Mouse (Mus musculus) ovary, postnatal 36 days (tissue): ENCODE results near the gene Srgap3.

Experiments
- DNase-seq: peaks from one replicate; pipeline ENCODE4 v3.0.0; 2022; ENCODE audit warnings: low spot score, mixed read lengths

Gene Srgap3

DNA sequence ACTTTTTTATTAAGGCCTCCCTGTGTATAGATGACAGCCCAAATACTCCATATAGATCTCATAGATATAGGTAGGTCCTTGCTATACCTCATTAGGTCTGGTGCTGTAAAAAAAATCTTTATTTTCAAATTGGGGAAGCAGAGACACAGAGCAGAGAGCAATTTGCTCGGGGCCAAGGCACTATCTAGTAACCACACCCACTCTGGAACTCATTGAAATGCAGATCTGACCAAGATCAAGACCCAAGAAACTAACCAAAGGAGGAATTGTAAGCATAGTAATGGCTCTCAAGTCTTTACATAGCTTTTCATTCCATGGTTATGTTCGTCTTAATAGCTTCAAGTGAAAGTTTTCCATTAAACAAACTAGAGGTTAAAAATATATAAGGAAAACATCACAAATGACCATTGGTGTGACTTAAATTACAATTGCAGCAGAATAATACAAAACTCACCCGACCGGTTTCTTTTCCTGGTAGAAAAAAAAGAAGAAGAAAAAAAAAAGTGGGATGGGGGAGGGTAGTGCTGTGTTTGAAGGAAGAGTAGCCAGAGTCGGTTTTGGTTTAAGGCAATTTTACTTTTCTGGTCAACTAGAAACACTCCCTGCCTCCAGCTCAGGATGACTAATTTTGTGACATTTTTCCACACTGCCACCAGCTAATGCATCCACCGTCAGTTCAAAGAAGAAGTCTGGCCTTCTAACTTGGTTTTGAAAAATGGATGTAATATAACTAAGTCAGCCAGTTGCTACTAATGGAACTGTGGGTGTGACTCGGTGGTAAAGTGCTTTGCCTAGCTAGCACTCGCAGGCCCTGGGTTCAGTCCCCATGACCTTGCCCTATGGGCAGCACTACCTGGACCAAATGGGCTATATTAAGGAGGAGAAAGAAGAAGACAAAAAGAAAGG, 3.4 kb upstream of the Srgap3 start:
- no peak for DNase-seq

DNA sequence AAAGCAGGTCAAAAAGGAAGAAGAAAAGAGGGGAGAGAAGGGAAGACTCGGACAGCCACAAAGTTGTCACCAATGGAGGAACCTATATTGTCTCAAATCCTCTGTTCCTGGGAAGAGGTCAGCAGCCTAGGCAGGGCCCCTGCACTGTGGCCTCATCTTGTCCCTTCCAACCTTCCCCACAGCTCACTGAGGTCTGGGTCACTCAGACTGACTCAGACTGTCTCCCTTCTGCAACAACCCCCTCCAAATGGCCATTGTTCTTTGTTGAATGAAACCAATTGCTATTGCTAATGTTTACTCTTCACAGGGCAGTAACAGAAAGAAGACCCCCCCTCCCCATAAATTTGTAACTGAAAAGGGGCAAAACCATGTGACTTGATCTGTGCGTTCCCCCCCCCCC, 2.2 kb upstream of the Srgap3 start:
- DNase-seq = no peak

GRCm38 (mm10) chr6:112948416-112948815, 1.4 kb upstream of the Srgap3 start:
- DNase-seq = no peak

- no peak for DNase-seq
These were observed 850 bp downstream of the Srgap3 start for GRCm38 (mm10) chr6:112946021-112946811.

- peak; percentile 18 for DNase-seq
These were observed 1.8 kb downstream of the Srgap3 start for GRCm38 (mm10) chr6:112945181-112945751.

DNA sequence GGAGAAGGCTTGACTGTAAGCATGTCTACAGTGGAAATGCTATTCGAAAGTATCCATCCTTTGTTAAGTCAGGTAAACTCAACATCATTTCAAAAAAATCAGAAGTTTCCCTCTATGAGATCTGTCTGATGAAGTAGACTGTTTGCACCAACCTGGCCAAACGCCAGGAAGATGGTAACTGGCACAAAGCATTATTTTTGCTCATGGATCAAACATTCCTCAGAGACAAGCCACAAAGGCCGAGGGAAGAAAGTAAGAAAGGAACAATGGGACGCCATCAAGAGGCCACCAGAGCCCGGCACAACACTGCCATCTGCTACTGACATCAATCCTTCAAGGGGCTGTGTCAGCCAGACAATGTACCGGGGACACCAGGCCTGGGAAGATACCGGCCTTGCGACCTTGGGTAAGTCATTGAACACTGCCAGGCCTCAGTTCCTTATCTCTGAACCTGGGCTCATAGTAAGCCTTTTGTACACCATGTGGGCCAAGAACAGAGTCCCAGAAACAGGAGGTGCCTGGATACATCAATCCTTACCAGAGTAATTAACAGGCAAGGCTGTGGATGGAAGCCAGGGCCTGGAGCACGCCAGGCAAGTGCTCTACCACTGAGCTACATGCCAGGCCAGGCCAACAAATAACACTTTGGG, 3.3 kb downstream of the Srgap3 start:
- DNase-seq = no peak

DNA sequence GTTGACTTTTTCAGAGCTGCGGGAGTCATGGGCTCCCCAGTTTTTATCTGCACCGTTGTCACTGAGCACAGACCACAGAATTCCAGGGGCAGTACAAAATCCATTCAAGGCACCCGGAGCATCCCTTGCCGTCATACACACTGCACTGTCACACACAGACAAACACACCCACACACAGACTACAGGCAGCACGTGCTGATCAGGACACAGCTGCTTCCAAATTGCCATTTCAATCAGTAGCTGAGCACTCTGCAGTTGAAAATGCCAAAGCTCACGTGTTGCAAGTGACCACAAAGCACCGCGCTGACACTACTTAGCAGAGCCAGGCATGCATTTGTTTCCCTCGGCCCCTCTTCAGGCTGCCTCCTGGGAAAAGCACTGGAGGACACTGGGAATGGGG, 7.8 kb downstream of the Srgap3 start:
- DNase-seq = no peak

GRCm38 (mm10) chr6:112937791-112938190, 9.3 kb downstream of the Srgap3 start:
- DNase-seq = no peak

DNA sequence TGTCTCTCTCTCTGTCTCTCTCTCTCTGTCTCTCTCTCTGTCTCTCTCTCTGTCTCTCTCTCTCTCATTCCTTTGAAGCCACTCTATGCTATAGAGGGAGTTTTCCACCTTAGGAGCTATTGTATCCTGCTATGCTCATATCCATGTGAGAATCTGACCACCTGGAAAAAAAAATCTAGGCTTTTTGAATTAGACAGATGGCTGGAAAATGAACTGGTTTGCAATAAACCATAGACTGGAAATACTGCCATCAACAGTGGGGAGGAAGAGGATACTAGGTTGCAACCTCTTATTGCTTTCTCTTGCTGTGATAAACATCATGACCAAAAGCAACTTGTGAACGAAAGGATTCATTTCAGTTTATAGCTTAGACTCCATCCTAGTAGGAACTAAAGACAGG, 12.6 kb downstream of the Srgap3 start:
- no peak for DNase-seq

- no peak for DNase-seq
These were observed 14.5 kb downstream of the Srgap3 start for GRCm38 (mm10) chr6:112932611-112933010.

DNA sequence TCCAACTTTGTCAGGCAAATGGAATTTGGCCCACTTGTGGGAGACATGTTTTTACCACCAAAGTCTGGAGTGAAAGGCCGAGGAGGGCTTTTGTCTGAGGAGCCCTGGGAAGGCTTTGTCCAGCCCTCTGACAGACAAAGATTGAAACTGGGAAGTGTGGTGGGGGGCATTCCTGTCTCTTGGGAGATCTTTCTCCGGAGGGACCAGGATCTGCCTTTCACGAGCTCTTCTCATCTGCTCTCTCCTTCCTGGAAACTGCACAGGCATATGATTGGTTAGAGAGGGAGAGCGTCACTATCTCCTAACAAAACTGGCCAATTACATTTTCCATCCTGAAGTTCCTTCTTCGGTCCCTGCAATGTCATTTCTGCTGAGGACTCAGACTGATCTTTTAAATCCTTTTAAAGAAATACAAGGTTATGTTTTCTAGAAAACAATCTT, 17.0 kb downstream of the Srgap3 start:
- no peak for DNase-seq

DNA sequence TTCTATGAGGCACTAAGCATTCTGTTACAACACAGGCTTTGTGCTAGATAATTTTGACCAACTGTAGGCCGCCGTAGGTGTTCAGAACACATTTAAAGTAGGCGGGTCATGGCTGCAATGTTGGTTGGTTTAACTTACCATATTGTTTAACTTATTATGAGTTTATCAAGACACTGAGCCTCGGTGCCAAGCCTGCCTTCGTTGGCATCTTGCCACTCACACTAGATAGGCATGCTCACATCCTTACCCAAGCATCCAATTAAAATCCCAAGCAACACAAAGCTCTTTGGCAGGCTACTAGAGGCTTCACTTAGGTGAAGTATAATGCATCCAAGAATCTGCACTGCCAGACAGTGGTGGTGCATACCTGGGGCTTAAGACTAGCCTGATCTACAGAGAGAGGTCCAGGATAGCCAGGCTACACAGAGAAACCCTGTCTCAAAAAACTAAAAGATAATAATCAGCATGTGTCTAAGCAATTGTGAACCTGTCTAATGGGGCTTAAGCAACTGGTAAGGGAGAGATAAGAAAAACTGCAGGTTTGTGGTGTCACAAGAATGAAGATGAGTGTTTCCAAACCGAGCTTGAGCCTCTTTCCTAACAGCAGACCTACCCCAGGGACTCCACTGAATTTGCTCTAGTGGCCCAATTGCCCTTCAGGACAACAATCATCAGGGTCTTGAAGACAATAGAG, 17.6 kb downstream of the Srgap3 start:
- no peak for DNase-seq

DNA sequence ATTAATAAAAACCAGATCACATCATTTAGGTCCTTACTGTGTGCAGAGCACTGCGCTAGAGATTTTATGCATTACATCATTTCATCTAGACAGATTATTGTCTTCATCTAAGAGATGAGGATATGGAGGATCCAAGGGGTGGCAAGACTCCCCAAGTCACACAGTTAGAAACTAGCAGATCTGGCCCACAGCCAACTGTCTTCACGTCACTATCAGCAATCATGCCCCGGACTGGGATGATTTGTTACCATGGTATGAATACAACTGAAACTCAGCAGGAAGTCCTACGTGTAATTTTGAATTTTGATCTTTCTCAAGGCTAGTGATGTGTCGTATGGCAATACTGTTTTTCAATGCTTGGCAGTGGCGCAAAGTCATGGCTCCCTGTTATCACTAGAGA, 18.2 kb downstream of the Srgap3 start:
- DNase-seq = no peak

DNA sequence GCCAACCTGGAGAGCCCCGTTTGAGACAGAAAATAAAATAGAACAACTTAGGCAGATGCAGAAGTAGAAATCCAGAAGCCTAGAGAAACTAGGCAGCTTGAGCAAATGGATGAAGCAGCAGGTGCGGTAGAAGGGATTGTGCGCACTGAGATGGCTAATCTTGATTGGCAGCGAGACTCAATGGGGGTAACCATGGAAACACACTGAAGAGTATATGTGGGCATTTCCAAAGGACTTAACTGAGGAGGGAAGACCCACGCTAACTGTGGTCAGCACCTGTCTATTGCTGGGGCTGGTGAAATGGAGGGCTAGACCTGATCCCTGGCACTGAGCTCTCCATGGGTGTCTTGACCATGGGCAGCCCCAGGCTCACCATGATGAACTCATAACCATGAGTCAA, 19.7 kb downstream of the Srgap3 start:
- no peak for DNase-seq

DNA sequence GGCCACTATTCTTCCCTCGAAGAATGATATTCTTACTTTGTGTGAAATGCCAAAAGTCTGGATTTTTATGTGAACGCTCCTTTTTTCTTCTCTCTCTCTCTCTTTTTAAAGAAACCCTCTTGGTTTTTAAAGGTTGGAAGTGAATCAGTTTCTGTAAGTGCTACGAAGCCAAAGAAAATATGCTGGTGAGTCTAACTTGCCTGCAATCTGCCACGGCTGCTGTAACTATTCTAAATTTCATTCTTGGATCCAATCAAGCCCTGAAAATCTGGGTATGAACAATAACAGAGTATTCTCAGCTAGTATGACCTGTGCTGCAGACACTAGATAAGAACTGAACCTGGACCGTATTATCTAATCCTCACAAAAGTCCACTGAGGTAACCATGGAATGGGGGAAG, 21.1 kb downstream of the Srgap3 start:
- DNase-seq = no peak

- DNase-seq = no peak
These were observed 21.7 kb downstream of the Srgap3 start for GRCm38 (mm10) chr6:112925234-112925975.

DNA sequence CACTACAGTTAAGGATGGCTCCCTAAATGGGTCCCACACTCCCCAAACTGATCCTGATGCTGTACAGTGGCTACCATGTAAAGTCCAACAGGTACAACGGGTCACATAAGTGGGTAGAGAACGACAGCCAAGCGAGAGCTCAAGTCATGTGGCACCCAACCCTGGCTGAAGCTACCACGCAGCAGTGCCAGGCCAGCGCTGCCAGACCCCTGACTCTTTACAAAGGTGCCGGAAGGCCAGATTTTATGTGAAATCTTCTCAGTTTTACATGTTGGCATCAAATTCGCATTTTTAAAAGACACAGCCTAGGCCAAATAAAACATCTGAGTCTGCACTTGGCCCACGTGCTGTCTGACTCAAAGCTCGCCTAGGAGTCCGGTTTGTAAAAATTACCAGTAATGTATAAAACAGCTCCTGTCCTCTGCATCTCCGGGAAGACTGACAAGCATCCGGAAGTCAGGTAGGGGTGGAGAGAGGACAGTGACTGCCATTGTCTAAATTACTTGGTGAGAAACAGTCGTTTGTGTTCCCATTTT, 22.4 kb downstream of the Srgap3 start:
- no peak for DNase-seq

GRCm38 (mm10) chr6:112920619-112921195, 26.4 kb downstream of the Srgap3 start:
- DNase-seq = no peak

DNA sequence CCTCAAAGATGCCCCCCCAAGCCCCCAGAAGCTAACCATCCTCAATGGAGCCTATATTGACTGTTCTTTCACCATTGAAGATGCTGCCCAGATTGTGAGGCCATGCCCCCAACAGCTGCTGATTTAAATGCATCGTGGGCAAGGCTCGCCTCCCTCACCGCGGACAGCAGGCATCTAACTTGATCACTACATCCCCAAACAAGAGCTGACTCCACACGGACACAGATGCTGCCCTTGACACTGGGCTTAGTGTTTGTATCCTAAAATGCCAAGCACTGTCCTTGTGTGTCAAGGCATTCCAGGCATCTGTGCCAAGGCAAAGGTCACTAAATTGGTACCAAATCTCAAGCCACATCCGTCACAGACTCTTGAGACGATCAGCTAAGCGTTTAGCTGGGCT, 29.3 kb downstream of the Srgap3 start:
- no peak for DNase-seq

GRCm38 (mm10) chr6:112916243-112916642, 30.8 kb downstream of the Srgap3 start:
- DNase-seq = no peak
